Comparison of ENCODE assay signal across 8 mouse cellular contexts in the genomic region with DNA sequence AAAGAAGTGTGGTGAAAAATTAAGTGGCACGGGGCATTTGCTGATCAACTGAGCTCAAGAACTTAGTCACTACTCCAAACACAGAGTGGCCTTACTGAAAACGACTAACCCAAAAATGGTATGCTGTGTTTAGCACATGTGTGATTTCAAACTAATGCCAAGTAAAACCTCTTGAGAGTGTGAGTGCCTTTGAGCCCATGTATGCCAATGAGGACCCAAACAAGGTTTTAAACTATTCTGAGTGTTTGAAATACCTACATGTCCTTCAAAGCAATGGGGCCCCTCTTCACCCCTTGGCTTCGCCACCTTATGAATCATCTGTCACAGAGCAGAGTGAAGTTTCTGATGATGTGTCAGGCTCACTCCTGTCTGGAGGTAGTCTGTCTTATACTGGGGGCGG.
"Had no signal": no experiment of that assay in that cellular context is flagged by ENCODE, and none has a peak within 500 bp of the region (broad histone marks: within the 10 kb centered on the region; RNA-seq: fewer than 3 reads in every experiment).

No protein-coding gene starts in this region.

- H3K4me3 ChIP-seq: kidney, embryonic 15.5 days; limb, embryonic 15.5 days; liver, embryonic 12.5 days; midbrain, embryonic 12.5 days had no signal

- DNase-seq: kidney, adult 18-20 months; kidney, postnatal 14 days; layer of hippocampus, postnatal 36 days had no signal

- H3K27ac ChIP-seq: kidney, embryonic 15.5 days; limb, embryonic 15.5 days; liver, embryonic 12.5 days; midbrain, embryonic 12.5 days; stomach, postnatal 0 days had no signal

- H3K9me3 ChIP-seq: kidney, embryonic 15.5 days; limb, embryonic 15.5 days; liver, embryonic 12.5 days; midbrain, embryonic 12.5 days had no signal

- H3K36me3 ChIP-seq: kidney, embryonic 15.5 days; limb, embryonic 15.5 days; liver, embryonic 12.5 days; midbrain, embryonic 12.5 days had no signal

- H3K4me1 ChIP-seq: kidney, embryonic 15.5 days; limb, embryonic 15.5 days; liver, embryonic 12.5 days; midbrain, embryonic 12.5 days had no signal

- H3K27me3 ChIP-seq: kidney, embryonic 15.5 days; limb, embryonic 15.5 days; liver, embryonic 12.5 days; midbrain, embryonic 12.5 days had no signal

- H3K9ac ChIP-seq: kidney, embryonic 15.5 days; limb, embryonic 15.5 days; liver, embryonic 12.5 days; midbrain, embryonic 12.5 days had no signal

- H3K4me2 ChIP-seq: kidney, embryonic 15.5 days; limb, embryonic 15.5 days; liver, embryonic 12.5 days; midbrain, embryonic 12.5 days had no signal
